Mouse (Mus musculus): ENCODE data around the gene Kif14. TPM values are rescaled to one million over a fixed set of nuclear protein-coding genes. Genes with fewer than 3 reads are reported as not detected.
"Not testable (repeated sequence)": the region's sequence is repeated elsewhere in the genome, so short reads cannot be mapped to it uniquely, and the experiment has no call there.

The Kif14 gene
- polyA plus RNA-seq, 1 experiment: not detected

DNA sequence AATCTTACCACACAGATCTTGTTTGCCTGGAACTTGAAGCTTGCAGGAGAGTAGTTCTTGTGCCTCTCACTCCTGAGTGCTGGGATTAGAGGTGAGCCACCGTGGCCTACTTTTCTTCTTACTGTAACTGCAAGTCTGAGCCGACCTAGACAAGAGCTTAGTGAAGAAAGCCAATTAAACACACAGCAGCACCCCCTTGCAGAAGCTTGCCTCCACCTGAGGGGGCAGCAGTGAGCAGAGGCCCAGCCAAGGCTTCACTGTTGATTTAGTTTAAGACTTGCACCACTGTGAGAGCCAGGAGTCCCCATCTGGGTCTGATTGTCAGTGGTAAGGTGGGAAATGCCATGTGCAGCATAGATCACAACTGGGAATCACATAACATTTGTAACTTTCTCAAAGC is 58.8 kb downstream of the Kif14 start:
- no peak overlapping the region for H3K4me3 ChIP-seq (ENCODE audit: insufficient read depth, low read depth, low read length)
- no peak overlapping the region for H3K27ac ChIP-seq (replicated peaks; ENCODE audit: low read depth, low read length)
- H3K4me1 ChIP-seq (ENCODE audit: control insufficient read depth, insufficient read depth, insufficient read length, low read length): no peaks in the 10 kb centered on the region

DNA sequence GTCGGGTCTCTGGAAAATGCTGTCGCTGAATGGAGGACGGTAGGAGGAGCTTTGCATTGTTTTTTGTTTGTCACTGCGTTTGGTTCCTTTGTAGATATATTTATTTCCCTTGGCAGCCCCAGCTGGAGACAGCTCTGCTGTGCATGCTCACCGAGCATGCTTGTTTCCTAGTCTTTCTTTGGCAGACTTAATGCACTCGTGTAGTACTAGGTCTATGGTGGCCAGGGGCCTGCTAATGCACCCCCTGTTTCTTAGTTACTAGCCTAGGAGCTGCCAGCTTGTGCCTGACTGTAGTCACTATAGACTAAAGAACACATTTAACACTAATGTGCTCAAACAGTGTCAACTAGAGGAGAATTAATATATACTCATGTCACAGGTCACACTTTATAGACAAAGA is 59.7 kb downstream of the Kif14 start:
- H3K27ac ChIP-seq (replicated peaks; ENCODE audit: low read depth, low read length): no peak overlapping the region
- H3K4me3 ChIP-seq (ENCODE audit: insufficient read depth, low read depth, low read length): no peak overlapping the region
- H3K4me1 ChIP-seq (ENCODE audit: control insufficient read depth, insufficient read depth, insufficient read length, low read length): no peaks in the 10 kb centered on the region

DNA sequence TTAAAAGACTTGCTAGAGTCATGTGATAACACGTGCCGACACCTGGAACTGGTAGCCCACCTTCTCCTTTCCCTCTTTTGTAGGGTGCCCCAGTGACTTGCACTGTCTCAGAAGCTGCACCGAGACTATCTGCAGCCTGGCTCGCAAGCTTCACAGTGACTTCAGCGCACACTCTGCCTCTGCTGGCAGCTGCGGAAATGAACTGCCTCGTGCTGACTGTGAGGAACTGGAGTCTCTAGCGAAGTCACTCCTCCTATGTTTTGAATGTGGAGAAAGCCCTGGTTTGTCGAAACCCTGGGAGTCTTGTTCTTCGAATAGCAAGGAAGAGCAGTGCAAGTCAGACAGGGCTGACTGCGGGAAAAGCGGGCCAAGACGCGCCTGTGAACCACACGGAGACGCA is 61.0 kb downstream of the Kif14 start:
- H3K27ac ChIP-seq (replicated peaks; ENCODE audit: low read depth, low read length): no peak overlapping the region
- H3K4me3 ChIP-seq (ENCODE audit: insufficient read depth, low read depth, low read length): no peak overlapping the region
- H3K4me1 ChIP-seq (ENCODE audit: control insufficient read depth, insufficient read depth, insufficient read length, low read length): no peaks in the 10 kb centered on the region

DNA sequence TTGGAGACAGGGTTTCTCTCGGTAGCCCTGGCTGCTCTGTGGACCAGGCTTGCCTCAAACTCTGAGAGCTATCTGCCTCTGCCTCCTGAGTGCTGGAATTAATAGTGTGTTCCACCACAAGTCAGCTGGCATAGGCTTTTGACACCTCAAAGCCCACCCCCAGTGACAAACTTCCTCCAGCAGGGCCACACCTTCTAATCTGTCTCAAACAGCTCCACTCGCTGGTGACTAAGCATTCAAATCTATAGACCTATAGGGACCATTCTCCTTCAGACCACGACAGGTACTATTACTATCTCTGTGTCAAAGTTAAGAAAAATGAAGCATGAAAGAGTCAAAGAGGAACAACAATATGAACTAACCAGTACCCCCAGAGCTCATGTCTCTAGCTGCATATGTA is 66.4 kb downstream of the Kif14 start:
- no peaks in the 10 kb centered on the region for H3K4me1 ChIP-seq (ENCODE audit: control insufficient read depth, insufficient read depth, insufficient read length, low read length)
- H3K4me3 ChIP-seq (ENCODE audit: insufficient read depth, low read depth, low read length): no peak overlapping the region
- H3K27ac ChIP-seq (replicated peaks; ENCODE audit: low read depth, low read length): no peak overlapping the region

DNA sequence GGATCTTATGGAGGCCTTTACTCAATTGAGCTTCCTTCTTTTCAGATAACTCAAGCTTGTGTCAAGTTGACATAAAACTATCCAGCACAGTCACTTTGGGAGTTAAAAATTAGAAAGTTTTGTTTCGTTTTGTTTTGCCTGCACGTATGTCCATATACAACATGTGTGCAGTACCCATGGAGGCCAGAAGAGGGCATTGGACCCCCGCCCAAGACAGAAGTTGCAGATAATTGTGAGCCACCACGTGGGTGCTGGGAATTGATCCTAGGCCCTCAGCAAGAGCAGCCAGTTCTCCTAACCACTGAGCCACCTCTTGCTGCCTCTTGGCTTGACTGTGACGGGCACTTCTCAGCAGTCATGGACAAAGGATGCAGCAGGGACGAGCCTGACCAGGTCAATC is 70.8 kb downstream of the Kif14 start:
- H3K27ac ChIP-seq (replicated peaks; ENCODE audit: low read depth, low read length): no peak overlapping the region
- no peak overlapping the region for H3K4me3 ChIP-seq (ENCODE audit: insufficient read depth, low read depth, low read length)
- H3K4me1 ChIP-seq (ENCODE audit: control insufficient read depth, insufficient read depth, insufficient read length, low read length): no peaks in the 10 kb centered on the region

DNA sequence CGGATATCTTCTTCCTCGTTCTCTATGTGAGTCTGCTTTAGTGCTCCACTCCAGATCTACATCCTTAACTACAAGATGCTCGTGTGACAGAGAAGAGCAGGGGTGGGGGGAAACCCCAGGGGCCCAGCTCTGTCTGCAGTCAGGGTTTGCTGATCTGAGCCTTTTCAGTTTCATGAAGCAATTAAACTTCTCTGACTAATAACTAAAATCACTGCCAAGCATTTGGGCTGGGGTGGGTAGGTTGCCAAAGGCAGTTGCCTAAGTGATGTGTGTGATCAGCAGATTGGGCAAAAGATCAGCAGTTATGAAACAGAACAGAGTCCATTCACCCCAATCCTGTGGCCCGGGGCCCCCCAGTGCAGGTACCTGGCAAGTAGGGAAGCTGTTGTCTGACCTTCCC is 72.1 kb downstream of the Kif14 start:
- peaks cover 2% of the 10 kb centered on the region; the same call in 1 of the 2 replicates for H3K4me1 ChIP-seq (ENCODE audit: control insufficient read depth, insufficient read depth, insufficient read length, low read length)
- H3K4me3 ChIP-seq (ENCODE audit: insufficient read depth, low read depth, low read length): no peak overlapping the region
- no peak overlapping the region for H3K27ac ChIP-seq (replicated peaks; ENCODE audit: low read depth, low read length)

DNA sequence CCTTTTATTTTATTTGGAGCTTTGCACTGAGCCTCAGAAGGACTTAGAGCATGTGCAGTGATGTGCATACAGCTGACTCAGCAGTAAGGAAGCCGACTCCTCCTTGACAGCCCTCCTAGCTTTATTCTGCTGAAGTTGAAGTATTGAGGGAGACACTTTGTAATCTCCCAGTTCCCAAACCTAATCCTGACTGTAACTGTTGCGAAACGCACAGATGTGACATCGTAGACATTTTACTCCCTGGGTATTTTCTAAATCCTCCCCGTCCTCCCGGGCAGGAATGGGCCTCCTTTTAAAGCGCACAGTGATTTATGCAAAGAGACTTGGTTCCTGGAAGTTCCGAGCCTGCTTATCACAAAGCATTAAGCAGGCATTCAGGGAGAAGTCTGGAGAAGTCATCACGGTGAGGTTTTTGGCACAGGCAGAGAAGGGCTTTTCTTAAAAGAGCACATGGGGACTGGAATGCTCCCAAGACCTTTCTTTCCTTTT is 74.3 kb downstream of the Kif14 start:
- Histone ChIP-seq H3K27ac (replicated peaks; ENCODE audit: low read depth, low read length) (no peak overlapping the region), H3K4me3 (ENCODE audit: insufficient read depth, low read depth, low read length) (no peak overlapping the region), H3K4me1 (ENCODE audit: control insufficient read depth, insufficient read depth, insufficient read length, low read length) (peaks cover 2% of the 10 kb centered on the region; the same call in 1 of the 2 replicates)

DNA sequence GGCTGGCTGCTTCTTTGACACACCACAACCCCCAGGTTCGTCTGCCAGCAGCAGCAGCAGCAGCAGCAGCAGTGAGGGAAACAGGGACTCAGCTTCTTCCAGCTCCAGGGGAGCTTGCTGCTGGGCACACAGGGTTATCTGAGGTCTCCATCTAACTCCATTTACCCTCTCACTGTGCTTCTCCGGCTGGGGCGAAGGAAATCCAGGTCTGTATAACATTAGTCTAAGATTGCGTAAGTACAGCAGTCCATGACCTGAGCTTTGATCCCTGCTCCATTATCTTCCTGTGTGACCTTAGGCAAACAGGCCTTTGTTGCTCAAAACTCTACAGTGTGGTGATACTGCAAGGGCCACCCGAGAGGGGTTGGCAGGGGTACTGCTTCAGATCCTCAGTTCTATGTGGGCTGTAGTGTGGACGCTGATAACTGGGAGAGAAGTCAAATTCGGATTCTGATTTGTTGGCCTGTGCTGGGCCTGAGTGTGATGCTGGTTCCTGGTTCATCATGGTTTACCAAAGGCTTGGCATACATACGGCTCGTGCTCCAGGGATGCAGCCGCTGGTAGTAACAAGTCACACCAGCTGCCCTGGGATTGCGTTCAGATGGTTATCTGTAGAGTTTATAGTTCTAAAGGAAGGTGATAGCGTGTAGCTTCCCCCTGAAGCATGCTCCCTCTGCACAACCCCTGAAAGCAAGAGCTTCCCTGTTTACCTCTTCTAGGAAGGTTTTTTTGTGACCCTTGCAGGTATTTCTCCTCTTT is 75.7 kb downstream of the Kif14 start:
- no peak overlapping the region for H3K27ac ChIP-seq (replicated peaks; ENCODE audit: low read depth, low read length)
- peaks cover 2% of the 10 kb centered on the region; the same call in 1 of the 2 replicates for H3K4me1 ChIP-seq (ENCODE audit: control insufficient read depth, insufficient read depth, insufficient read length, low read length)
- no peak overlapping the region for H3K4me3 ChIP-seq (ENCODE audit: insufficient read depth, low read depth, low read length)

DNA sequence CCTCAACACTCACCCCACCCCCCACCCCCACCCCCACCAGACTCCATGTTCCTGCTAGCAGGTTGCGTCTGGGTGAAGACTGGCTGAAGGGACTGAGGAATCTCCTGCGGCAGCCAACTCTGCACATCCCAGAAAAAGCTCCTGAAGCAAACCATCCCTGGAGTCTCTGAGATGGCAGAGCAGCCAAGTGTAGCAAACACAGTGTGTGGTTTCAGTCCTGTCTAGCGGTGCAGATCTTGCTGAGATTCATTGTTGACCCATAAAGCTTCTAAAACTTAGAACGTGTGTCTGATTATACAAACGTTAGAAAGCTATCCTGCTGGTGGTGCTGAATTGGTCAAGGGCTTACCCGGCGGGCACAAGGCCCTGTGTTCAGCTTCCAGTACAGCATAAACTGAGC is 77.8 kb downstream of the Kif14 start:
- H3K4me1 ChIP-seq (ENCODE audit: control insufficient read depth, insufficient read depth, insufficient read length, low read length): peaks cover 2% of the 10 kb centered on the region; the same call in 1 of the 2 replicates

DNA sequence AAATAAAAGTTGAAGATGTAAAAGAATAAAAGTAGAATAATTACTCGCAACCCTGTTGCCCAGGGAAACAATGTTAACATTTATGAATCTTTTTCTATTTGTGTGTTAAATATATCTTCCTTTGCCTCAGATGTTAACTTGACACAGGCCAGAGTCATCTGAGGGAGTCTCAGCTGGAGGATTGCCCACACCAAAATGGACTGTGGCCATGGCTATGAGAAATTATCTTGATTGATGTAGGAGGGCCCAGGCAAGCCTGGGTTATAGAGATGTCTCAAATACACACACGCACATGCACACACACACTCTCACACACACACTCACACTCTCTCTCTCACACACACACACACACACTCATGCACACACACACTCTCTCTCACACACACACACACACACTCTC is 80.9 kb downstream of the Kif14 start:
- H3K4me3 ChIP-seq (ENCODE audit: insufficient read depth, low read depth, low read length): no peak overlapping the region
- H3K27ac ChIP-seq (replicated peaks; ENCODE audit: low read depth, low read length): no peak overlapping the region

More for the DNA sequence above, 77.8 kb downstream of the Kif14 start:
- no peak overlapping the region for H3K4me3 ChIP-seq (ENCODE audit: insufficient read depth, low read depth, low read length)
- no peak overlapping the region for H3K27ac ChIP-seq (replicated peaks; ENCODE audit: low read depth, low read length)

DNA sequence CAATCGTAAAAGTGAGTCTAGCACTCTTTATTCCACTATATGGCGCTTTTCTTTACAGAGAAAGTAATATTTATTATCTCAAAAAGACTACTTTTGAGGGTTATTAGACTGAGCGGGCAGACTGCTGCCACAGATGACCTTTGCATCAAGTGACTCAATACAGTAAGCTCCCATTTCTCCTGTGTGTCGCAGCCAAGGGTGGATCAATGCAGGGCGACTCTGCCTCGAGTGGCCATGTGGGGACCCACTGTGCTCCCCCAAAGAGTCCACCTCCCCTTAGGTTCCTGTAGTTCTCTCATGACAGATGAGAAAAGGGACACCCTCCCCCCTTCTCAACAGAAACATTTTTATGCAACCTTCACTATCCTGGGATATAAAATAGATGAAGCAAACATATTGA is 84.1 kb downstream of the Kif14 start:
- Histone ChIP-seq H3K27ac (replicated peaks; ENCODE audit: low read depth, low read length) (no peak overlapping the region), H3K4me1 (ENCODE audit: control insufficient read depth, insufficient read depth, insufficient read length, low read length) (no peaks in the 10 kb centered on the region), H3K4me3 (ENCODE audit: insufficient read depth, low read depth, low read length) (no peak overlapping the region)

More for the DNA sequence above, 80.9 kb downstream of the Kif14 start:
- H3K4me1 ChIP-seq (ENCODE audit: control insufficient read depth, insufficient read depth, insufficient read length, low read length): peaks cover 2% of the 10 kb centered on the region; the same call in 1 of the 2 replicates

DNA sequence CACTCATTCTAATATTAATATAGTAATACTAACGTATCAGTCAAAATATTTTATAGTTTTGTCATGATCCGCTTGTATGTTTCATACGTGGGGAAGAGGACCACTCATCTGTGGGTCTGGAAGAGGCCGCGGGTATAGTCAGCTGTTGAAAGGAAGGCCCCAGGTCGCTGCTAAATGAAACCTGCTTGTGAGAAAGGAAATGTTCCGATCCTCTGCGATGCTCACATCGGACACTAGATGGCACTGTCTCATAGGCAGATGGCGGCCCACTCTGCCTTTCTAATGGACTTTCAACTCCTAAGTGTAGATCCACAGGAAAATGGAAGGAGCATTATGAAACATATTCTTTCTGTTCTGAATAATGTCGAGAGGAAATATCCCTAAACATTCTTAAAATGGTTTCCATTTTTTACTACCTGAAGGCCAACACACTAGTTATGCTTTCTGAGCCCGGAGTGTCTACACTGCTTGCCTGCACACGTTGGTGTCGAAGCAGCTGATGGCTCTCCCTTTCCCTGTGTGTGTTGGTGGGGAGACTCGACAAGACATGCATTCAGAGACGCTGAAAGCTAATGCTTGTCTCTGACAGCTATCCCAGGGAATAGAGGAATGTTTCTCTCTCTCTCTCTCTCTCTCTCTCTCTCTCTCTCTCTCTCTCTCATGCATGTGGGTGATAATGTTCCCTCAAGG is 84.9 kb downstream of the Kif14 start:
- no peak overlapping the region for H3K27ac ChIP-seq (replicated peaks; ENCODE audit: low read depth, low read length)
- no peaks in the 10 kb centered on the region for H3K4me1 ChIP-seq (ENCODE audit: control insufficient read depth, insufficient read depth, insufficient read length, low read length)
- no peak overlapping the region for H3K4me3 ChIP-seq (ENCODE audit: insufficient read depth, low read depth, low read length)

DNA sequence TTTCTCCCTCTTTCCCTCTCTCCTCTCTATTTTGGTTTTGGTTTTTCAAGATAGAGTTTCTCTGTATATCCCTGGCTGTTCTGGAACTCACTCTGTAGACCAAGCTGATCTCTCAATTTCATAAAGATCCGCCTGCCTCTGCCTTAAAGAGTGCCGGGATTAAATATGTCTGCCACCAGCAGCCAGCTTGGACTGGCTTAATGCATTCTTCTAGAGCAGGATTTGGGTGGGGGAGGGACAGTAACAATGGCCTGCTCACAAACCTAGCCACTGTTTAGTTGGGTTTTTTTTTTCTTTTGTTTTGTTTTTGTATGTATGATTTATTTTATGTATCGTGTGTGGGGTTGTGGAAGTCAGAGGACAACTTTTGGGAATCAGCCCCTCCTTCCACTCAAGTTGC is 88.5 kb downstream of the Kif14 start:
- Histone ChIP-seq H3K4me1 (ENCODE audit: control insufficient read depth, insufficient read depth, insufficient read length, low read length) (no peaks in the 10 kb centered on the region), H3K27ac (replicated peaks; ENCODE audit: low read depth, low read length) (no peak overlapping the region), H3K4me3 (ENCODE audit: insufficient read depth, low read depth, low read length) (no peak overlapping the region)

DNA sequence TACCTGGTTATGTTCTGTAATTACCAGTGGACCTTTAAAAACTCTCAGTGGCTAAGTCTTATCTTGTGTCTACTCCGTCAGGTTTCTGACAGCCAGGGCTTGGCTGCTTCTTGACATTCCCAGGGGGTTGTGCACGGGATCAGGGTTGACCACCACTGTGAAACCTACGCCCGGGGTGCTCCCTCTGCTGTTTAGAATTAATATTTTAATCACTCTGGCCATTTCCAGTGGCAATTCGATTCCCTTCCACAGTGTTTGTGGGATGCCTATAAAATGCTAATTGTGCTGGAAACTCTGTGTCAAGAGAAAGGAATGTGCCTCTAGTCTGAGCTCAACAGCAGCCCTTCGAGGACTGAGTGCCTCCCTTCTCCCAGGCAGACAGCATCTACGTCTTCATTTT is 89.7 kb downstream of the Kif14 start:
- Histone ChIP-seq H3K27ac (replicated peaks; ENCODE audit: low read depth, low read length) (no peak overlapping the region), H3K4me1 (ENCODE audit: control insufficient read depth, insufficient read depth, insufficient read length, low read length) (no peaks in the 10 kb centered on the region), H3K4me3 (ENCODE audit: insufficient read depth, low read depth, low read length) (no peak overlapping the region)

DNA sequence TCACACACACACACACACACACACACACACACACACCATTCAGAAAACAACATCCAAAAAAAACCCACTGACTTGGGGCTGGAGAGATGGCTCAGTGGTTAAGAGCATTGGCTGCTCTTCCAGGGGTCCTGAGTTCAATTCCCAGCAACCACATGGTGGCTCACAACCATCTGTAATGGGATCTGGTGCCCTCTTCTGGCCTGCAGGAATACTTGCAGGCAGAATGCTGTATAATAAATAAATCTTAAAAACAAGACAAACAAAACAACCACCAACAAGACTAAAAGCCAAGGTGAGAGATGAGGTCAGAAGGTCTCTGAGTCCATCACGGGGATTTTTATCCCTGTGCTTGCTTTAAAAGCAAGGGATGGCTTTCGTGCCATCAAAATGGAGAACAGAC is 90.5 kb downstream of the Kif14 start:
- H3K27ac ChIP-seq (replicated peaks; ENCODE audit: low read depth, low read length); H3K4me3 ChIP-seq (ENCODE audit: insufficient read depth, low read depth, low read length); H3K4me1 ChIP-seq (ENCODE audit: control insufficient read depth, insufficient read depth, insufficient read length, low read length): not testable (repeated sequence)

DNA sequence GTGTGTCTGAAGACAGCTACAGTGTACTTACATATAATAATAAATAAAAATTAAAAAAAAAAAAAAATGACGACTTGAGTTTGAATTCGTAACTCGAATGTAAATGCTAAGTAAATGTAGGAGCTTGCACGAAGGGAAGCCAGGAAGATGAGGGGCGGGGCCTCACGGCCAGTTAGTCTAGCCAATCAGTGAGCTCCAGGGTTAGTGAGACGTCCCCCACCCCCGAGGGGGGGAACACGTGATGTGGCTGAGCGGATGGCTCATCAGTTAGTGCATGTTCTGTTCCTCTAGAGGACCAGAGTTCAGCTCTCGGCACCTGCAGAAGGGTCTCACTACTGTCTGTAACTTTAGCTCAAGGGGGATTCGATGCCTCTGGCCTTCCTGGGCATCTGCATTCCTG is 91.3 kb downstream of the Kif14 start:
- Histone ChIP-seq H3K4me3 (ENCODE audit: insufficient read depth, low read depth, low read length) (no peak overlapping the region), H3K4me1 (ENCODE audit: control insufficient read depth, insufficient read depth, insufficient read length, low read length) (no peaks in the 10 kb centered on the region), H3K27ac (replicated peaks; ENCODE audit: low read depth, low read length) (no peak overlapping the region)

All from brown adipose tissue, adult 24 weeks (tissue).